Mouse (Mus musculus) inflammation-experienced regulatory T-cells, adult 6 months (primary cell): Measurements from ENCODE around the gene Rpl32. TPM values are rescaled to one million over a fixed set of nuclear protein-coding genes. Genes with fewer than 3 reads are reported as not detected.

Experiments
- ATAC-seq: one replicate; pipeline ENCODE4 v1.8.0; 2017
- polyA plus RNA-seq, 3 experiments: library from polyadenylated mRNA; unstranded; fragments of 100-300 nt; shearing (Covaris generic); gene quantifications; one replicate each; pipeline ENCODE4 v1.2.1; 2017

Gene Rpl32
- 1,000 to 10,000 TPM; 4,797 to 7,885 (median 7,790) TPM for polyA plus RNA-seq

DNA sequence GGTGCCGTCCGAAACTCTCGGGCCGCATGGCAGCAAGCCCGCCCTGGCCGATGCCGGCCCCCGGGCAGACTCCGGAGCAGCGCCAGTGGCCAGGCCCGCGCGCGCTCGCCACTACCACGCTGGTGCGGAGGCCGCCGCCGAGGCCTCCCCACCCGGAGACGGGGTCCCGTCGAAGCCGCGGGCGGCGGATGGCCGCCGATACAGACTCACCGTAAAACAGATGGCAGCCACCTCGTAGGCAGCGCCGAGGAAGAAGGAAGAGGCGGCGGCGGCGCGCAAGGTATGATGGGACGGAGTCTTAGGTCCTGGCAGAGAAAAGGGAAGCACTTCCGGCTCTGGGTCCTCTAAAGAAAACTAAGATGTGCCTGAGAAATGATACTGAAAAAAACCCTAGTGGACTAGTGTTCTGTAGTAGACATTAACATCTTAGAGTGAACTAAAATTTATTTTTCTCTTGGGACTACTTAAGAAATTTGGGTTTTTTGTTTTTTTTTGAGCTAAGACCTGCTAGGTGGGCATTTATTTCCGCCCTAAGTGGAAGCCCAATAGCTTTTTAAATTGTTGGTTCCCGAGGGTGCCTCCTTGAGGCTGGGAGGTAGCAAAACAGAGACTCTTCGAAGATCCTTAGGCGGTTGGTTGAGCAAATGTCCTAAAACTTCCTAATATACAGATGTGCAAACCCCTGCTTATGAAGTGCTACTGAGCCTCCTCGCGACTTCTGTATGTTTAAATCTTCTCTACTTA is at the start of gene Rpl32:
Rpl32 (minus strand) TSS at position 260 of the 744 bp plus-strand sequence.
- peak; percentile 92 for ATAC-seq

DNA sequence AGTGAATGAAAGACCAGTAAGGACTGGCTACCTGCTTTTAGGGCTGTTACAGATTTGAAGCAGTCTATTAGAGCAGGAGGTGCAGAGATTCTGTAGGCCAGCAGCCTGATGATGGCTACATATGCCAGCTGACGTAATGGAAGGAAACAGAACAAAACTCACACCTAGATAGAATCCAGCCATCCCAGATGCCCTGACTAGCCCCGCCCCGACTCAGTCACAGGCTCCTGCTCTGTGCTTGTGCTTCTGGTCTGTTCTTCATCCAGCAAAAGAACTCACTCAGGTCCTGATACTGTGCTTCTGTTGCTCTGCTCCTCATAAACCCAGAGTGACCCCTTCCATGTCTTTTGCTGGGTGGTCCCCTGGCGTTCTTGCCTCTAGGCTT is 47.8 kb upstream of the Rpl32 start:
- ATAC-seq: no peak

DNA sequence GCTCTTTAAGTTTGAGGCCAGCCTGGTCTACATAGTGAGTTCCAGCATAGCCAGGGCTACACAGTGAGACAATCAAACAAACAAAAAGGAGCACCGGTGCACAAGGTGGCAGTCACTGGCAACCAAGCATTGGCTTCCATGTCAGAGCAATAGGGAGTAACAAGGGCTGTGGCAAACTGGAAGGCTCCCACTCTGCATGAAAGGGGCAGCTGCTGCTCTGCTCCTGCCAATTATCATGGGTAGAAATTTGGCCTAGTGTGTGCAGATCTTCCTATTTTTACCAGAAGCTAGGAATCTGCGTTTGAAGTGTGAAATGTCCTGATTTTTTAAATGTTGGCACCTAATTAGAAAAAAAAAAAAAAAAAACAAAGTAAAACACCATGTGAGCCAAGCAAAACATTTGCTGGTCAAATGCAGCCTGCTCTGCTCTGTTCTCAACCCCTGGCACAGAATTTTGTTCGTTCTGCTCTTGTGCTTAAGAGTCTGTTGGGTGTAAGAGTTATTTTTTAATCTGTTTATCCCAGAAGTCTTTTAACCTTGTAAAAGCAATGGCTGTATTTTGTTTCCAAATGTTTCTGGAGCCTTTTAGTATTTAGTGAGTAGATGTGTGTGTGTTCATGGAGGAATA is 47.3 kb upstream of the Rpl32 start:
- no peak for ATAC-seq

DNA sequence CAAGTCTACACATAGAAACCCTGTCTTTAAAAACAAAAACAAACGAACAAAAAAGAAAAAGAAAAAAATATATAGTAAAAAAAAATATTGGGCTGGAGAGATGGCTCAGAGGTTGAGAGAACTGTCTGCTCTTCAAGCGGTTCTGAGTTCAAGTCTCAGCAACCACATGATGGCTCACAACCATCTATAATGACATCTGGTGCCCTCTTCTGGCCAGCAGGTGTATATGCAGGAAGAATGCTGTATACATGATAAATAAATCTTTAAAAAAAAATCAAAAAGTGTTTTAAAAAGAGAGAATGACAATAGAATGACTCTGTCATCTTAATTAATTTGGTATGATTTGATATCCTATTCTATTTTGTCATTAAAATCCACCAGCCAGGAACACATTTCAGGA is 45.9 kb upstream of the Rpl32 start:
- ATAC-seq: no peak

DNA sequence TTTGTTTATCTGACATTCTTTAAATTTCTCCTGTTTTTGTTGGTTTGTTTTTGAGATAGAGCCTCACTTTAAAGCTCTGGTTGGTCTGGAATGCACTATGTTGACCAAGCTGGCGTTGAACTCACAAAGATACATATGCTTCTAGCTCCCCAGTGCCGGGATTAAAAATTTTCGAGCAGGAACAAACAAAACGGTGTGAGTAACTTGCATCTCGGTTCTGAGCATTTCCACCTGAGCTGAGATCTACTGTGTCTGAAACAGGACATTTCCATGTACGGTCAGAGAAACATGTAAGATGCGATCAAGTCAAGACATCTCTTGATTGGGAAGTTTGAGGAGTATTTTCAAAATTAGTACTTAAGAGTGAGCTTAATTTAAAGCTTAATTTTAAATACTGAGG is 45.4 kb upstream of the Rpl32 start:
- no peak for ATAC-seq

DNA sequence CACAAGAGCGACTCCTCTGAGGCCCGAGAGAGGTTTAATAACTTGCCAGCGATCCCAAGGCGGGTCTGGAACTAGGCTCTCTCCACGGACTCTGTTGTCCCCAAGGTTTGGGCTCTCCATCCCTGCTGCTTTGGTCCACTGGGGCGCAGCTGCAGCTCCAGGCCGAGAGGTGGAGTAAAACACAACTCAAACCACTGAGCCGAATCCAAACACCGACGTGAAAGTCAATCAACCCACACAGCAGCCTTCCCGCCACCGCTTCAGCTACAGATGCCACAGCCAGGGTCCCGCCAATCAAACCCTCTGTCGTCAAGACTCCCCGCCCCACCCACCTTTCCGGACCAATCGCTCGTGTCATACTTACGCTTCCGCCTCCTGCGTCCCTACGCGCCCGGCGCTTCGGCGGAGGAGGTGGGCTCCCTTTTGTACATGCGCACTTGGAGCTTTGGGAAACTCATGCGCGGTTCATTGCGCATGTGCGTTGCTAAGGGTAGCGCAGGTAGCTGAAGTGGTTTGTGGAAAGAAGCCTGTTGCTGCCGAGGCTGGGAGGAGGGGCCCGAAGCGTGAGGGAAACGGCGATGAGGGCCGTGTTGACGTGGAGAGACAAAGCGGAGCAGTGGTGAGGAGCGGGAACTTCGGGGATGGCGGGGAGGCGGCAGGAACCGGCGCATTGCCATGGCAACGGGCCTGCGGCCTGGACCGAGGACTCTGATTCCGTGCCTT is 44.7 kb upstream of the Rpl32 start, which contains the start of the genes Mbd4 and Ift122:
Mbd4 (minus strand) TSS at position 281 of the 723 bp plus-strand sequence.
Ift122 (plus strand) TSS at position 380 of the 723 bp plus-strand sequence.
- ATAC-seq: peak; percentile 98

DNA sequence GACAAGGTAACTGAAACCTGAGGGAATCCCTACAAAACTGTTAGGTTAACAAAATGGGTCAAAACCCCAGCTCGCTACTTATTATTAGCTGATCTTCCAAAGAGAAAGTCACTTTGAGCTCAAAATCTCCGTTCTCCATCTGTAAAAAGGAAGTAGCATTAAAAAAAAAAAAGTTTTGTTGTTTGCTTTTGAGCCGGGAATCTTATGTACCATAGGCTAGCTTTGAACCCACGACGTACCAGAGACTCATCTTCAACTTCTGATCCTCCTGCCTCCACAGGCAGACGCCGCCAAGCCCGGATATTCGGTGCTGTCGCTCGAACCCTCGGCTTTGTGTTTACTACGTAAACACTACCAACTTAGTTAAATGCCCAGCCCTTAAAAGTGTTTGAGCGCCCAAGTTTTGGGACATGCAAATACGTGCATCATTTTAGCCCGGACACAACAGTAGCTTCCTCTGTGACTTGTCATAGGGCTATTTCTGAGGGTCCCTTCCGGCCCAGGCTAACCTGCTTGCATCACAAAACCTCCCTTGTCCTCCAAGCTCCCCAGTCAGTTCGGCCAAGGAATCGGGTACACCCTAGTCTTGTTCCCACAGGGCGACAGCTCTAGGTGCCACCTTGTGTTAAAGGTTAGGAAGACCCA is 44.0 kb upstream of the Rpl32 start:
- no peak for ATAC-seq

DNA sequence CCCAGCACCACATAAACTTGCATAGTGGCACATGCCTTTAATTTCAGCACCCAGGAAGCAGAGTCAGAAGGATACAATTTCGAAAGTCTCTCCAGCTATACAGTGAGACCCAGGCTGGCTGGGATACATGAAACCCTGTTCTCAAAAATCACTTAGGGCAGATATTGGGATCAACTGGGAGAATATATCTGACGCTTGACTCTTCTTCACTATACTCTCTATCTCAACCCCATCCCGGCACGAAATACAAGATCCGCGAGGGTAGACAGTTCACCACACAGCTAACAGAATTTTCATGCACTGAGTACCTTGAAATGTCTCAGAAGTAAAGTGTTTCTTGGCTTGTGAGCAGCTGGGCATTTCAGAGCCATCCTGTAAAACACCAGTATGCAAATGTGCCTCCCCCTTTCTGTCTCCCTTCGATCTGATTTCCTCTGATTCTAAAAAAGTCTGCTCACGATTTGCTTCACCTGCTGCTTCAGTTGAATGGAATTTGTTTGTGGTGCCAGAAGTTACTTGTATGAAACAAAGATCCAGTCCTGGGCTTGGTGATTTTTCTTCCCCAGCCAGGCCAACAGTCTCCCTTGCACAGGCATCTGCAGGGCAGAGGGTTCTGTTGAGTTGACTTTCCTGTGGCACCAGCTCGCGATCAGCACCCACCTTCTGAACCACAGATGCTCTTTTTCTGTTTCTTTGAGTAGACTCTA is 40.2 kb upstream of the Rpl32 start:
- ATAC-seq: no peak

DNA sequence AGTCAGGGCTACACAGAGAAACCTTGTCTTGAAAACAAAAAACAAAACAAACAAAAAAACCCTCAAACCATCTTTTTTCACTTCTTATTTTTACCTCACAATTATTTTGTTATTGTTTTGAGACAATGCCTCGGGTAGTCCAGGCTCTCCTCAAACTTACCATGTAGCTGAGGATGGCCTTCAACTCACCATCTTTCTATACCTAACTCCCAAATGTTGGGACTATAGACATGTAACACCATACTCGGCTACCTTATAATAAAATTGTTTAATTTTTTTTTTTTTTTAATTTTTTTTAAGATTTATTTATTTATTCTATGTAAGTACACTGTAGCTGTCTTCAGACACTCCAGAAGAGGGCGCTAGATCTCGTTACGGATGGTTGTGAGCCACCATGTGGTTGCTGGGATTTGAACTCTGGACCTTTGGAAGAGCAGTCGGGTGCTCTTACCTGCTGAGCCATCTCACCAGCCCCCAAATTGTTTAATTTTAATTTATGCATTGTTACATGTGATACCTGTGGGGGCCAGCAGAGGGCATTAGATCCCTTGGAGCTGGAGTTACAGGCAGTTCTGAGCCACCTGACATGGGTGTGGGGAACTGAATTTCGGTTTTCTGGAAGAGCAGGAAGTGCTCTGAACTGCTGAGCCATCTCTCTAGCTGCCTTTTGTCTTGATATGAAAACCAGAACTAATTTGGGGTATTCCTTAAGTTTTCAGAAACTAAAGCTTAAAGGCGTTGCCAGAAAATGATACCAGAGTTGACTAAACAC is 38.3 kb upstream of the Rpl32 start:
- peak; percentile 86 for ATAC-seq

DNA sequence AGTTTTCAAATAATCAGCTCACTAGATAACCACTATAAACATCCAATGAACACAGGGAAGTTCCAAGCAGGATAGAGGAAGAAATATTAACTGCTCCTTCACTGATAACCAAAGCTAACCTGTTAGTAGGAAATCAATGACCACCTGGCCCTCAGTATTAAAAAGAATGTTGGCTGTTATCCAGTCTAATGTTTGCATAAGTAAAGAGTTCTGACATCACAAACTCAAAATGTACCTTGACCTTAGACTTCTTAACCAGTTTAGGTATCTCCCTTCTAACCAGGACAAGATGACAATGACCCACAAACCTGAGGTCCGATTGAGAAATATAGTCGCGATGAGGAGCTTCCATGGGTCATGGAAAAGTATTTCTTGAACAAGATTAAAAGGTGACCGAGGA is 36.5 kb upstream of the Rpl32 start:
- no peak for ATAC-seq

DNA sequence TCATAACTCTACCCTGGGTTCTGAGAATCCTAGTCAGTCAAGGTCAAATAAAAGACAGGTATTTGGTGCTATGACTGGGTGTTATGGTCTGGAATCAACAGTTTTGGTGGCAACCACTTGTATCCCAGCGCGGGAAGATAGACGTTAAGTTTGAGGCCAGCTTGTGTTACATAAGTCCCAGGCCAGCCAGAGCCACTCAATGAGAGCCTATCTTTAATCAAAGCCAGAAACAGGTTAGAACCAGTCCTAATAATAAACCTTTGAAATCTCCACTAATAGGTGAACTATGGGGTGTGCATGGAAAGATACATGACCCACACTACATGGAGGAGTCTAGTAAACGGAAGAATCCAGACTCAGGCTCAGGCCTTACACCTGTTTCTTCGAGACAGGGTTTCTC is 30.2 kb upstream of the Rpl32 start:
- no peak for ATAC-seq

DNA sequence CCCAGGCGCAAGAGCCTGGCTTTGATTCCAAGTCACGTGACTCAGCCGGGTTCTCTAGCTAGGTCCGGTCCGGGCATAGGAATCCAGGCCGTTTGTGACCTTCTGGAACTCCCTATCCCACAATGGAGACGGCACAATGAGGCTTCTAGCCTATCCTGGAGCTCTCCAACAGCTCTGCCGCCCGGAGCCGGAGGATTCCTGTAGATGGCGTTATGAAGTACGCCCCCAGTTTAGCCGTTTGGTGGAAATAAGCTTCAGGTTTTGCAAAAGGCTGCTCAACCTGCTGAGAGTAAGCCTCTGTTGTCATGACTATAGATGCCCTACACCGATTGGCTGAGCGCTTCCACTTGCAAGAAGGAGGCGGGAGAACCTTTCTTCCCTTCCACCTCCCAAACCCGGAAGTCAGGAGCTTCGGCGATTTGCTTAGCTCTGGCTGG is 29.6 kb upstream of the Rpl32 start, which contains the start of gene Efcab12:
Efcab12 (minus strand) TSS at position 252 of the 437 bp plus-strand sequence.
- ATAC-seq: peak; percentile 93

DNA sequence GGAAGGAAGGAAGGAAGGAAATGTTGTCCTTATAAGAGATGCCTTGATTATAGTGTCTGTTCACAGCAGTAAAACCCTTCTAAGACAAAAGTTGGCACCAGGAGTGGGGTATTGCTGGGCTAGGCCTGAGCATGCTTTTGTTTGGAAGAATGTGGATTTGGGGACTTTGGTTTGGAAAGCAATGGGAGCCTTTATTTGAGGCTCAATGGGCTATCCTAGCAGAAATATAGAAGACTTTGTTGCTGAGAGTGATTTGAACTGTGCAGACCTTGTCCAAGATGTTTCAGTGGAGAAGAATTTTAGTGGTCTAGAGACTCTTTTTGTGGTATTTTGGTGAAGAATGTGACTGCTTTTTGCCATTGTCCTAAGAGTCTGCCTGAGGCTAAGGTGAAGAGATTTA is 25.3 kb upstream of the Rpl32 start:
- ATAC-seq: no peak

DNA sequence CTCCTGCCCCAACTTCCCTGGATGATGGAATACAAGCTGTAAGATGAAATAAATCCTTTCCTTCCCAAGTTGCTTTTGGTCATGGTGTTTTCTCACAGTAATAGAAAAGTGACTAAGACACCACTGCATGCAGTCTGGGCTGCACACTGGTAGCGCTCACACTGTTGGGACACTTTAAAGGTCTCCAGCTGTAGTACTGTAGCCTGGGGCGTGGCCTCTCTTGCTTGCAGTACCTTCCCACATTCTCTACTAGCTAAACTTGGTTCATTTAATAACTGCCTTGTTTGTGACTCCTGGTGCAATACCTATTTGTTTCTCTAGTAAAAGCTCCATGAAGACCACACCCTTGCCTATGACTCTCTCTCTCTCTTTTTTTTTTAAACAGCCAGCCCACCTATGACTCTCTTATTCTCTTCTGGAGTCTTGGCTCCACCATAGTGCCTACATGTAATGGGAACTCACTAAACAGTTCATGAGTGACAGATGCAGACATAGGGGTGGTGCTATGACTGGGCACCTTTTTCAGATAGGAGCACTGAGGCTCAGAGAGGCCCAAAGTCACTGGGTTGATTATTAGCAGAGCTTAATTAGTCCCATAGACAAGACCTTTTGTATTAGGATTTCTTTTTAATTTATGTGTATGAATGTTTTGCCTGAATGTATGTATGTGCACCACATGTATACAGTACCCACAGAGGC is 23.8 kb upstream of the Rpl32 start:
- no peak for ATAC-seq

DNA sequence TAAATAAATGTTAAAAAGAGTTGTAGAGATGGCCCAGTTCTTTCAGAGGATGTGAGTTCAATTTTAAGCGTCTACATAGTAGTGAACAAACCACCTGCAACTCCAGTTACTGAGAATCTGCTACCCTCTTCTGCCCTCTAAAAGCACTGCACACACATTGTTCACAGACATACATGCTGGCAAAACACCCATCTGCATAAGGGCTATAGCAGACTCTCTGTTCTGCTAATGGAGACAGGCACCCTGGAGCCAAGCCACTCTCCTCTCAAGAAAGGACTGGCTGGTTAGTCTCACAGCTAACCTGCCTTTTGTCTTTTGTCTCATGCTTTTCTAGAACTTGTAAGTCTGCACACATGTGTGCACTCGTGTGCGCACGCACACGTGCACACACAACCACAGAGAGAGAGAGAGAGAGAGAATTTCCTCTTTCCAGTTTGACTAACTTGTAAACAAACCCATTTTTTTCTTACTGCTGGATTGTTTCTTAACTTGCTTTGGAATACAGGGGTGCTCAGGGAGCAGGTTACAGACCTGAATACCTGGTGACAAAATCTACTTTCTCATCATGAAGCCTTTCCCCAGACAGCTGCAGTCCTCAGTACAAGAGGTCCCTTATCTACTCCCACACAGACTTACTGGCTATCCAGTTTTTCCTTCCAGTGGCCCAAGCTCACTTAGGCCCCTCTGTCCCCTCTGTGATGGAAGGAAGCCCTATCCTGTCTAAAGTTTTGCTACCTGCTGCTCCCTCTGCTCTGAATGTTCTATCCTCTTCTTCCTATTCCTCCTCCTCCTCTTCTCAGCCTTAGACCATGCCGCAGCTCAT is 22.4 kb upstream of the Rpl32 start:
- no peak for ATAC-seq

DNA sequence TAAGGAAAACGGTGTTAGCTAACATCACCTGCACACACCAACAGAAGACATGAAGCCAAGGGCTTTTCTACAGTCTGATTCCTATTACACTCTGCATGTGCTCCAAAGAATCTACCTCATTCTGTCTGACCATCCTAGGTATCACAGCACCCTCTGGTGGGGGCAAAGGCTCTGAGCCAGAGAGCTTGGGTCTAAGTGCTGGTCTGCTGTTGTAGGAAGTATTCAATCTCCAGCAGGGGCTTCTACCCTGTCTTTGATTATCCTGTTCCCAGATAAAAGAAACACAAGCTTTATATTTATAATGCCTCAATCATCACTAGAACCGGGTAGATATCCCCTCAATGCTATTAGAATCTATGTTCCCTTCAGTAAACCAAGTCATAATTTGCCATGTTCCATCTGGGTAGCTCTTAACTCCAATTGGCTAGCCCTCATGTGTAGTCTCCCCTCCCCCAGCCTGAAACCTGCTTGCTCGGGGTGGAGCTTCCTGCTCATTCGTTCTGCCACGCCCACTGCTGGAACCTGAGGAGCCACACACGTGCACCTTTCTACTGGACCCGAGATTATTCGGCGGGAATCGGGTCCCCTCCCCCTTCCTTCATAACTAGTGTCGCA is 15.4 kb upstream of the Rpl32 start:
- peak; percentile 93 for ATAC-seq

DNA sequence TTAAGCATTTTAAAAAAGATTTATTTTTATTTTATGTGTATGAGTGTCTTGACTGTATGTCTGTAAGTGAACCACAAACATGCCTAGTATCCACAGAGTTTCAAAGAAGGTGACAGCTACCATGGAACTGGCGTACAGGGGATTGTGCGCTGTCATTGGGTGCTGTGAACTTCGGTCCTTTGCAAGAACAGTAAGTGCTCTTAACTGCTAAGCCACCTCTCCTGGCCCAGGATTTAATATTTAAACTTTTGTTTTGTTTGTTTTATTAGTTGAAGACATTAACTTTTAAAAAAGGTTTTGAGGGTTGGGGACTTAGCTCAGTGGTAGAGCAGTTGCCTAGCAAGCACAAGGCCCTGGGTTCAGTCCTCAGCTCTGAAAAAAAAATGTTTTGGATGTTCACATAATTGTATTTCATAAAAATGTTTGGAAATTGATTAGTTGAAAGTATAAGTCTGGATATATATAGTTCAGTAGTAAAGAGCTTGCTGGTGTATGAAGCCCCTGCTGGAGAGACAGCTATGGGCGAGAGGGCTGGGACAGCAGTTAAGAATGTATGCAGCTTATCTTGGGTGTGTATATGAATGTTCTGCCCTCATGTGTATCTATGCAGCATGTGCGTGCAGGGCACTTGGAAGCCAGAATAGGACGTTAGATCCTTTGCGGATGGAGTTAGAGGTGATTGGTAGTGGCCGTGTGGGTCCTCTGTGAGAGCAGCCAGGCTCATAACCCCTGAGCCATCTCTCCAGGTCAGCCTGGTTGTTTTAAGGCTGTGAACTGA is 12.9 kb upstream of the Rpl32 start:
- no peak for ATAC-seq

DNA sequence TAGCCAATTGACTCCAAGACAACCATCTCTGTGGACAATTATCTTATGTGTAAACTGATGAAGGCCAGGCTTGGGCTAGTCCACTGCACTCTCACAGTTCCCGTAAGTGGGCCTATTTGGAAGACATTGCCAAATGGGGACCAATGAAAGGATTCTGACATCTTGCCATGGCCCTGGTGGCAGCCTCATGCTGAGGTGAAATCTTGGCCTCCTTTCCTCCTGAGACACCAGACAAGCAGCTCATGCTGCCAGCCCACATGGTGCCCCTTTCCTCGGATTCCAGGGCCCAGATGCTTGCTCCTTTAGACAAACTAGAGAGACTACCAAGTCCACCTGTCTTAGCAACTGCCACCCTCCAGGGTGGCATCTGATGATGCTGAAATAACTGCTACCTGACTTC is 9.6 kb upstream of the Rpl32 start:
- ATAC-seq: no peak

DNA sequence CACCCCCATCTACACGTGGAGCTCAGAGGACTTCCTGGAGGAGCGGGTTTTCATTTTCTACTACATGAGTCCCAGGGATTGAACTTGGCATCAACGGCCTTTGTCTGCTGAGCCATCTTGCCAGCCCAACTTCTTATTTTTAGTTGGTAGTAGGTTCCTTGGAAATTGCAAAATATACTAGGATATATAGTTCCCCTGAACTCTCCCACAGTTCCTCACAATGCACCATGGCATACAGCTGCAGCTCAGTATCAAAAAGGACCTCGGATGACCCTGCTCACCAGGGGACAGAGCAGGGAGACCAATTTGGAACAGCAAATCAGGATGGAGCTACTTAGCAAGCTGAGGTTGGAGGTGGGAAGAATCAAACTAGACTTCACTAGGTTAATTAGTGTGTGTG is 6.5 kb upstream of the Rpl32 start:
- no peak for ATAC-seq
